Mouse (Mus musculus) liver, embryonic 13.5 days (tissue): Measurements from ENCODE around the gene Cwc27. TPM values are rescaled to one million over a fixed set of nuclear protein-coding genes. Genes with fewer than 3 reads are reported as not detected.
A peak's percentile ranks its signal among the peaks of the same experiment; 100 is the strongest.

Source experiments
- ATAC-seq: fragments of 200-750 bp; cut with Nextera tagmentation; 2 replicates; pipeline ENCODE4 v1.8.0; 2017; ENCODE audit warnings: low read depth, mild to moderate bottlenecking, moderate number of reproducible peaks, moderate library complexity
- DNase-seq: peaks from one replicate; pipeline ENCODE4 v3.0.0; 2022
- H3K27ac ChIP-seq: fragments of 300-500 bp; sonication (generic); 2 replicates; pipeline ENCODE4 v1.5.1; 2015; ENCODE audit warnings: moderate library complexity, mild to moderate bottlenecking, inconsistent platforms
- H3K27me3 ChIP-seq: fragments of 300-500 bp; sonication (generic); 2 replicates; pipeline ENCODE4 v1.6.1; 2015; ENCODE audit warnings: mild to moderate bottlenecking, inconsistent platforms
- H3K36me3 ChIP-seq: fragments of 300-500 bp; sonication (generic); 2 replicates; pipeline ENCODE4 v1.6.1; 2015; ENCODE audit warnings: mild to moderate bottlenecking, inconsistent platforms
- H3K4me1 ChIP-seq: fragments of 300-500 bp; sonication (generic); replicated peaks from 2 replicates; pipeline ENCODE4 v1.6.1; 2015; ENCODE audit warnings: inconsistent platforms
- H3K4me2 ChIP-seq: fragments of 300-500 bp; sonication (generic); 2 replicates; pipeline ENCODE4 v1.6.1; 2015; ENCODE audit warnings: inconsistent platforms, mild to moderate bottlenecking, moderate library complexity
- H3K4me3 ChIP-seq: fragments of 300-500 bp; sonication (generic); replicated peaks from 2 replicates; pipeline ENCODE4 v1.5.1; 2015; ENCODE audit warnings: mild to moderate bottlenecking, inconsistent platforms
- H3K9ac ChIP-seq: fragments of 300-500 bp; sonication (generic); 2 replicates; pipeline ENCODE4 v1.6.1; 2015; ENCODE audit warnings: mild to moderate bottlenecking, inconsistent platforms
- H3K9me3 ChIP-seq: fragments of 300-500 bp; sonication (generic); replicated peaks from 2 replicates; pipeline ENCODE4 v1.6.1; 2016; ENCODE audit warnings: inconsistent platforms
- WGBS: fragments of 180-500 bp; shearing (Covaris S2); methylation state at CpG from one replicate; pipeline ENCODE4 v1.1.7; 2015; ENCODE audit not compliant: insufficient replicate concordance; 5-methylcytosine and 5-hydroxymethylcytosine counted together
- polyA plus RNA-seq: library from polyadenylated mRNA; unstranded; fragments of >200 nt; fragmentation: Nextera tagmentation; extraction: Ambion mirVana; gene quantifications from 2 replicates; pipeline ENCODE4 v1.2.1, GENCODE M21; 2015

Cwc27 gene
- polyA plus RNA-seq, 1 experiment from 2014 or later = 12.4 TPM

GRCm38 (mm10) chr13:104684361-104685011 is 132.5 kb downstream of the Cwc27 start:
- Histone ChIP-seq H3K4me3 (no peak overlapping the region), H3K4me2 (no peak overlapping the region), H3K36me3 (no peaks in the 10 kb centered on the region), H3K27ac (no peak overlapping the region), H3K27me3 (no peaks in the 10 kb centered on the region), H3K9me3 (no peaks in the 10 kb centered on the region), H3K9ac (no peak overlapping the region), H3K4me1 (peaks cover 20% of the 10 kb centered on the region)
- ATAC-seq = peak; percentile 43; the same call in 1 of the 2 replicates
- 67% methylated on average over 6 of the region's 6 CpGs for WGBS
- no peak for DNase-seq

GRCm38 (mm10) chr13:104681212-104681611 is 135.7 kb downstream of the Cwc27 start:
- DNase-seq = no peak
- WGBS = 64% methylated on average over 1 of the region's 1 CpGs
- peaks cover under 1% of the 10 kb centered on the region; the same call in 1 of the 2 replicates for H3K36me3 ChIP-seq
- no peak overlapping the region for H3K4me3 ChIP-seq
- H3K4me2 ChIP-seq = no peak overlapping the region
- H3K9me3 ChIP-seq = no peaks in the 10 kb centered on the region
- H3K27ac ChIP-seq = no peak overlapping the region
- no peak for ATAC-seq
- H3K4me1 ChIP-seq = peaks cover 16% of the 10 kb centered on the region
- no peaks in the 10 kb centered on the region for H3K27me3 ChIP-seq
- no peak overlapping the region for H3K9ac ChIP-seq

GRCm38 (mm10) chr13:104661188-104661587 is 155.8 kb downstream of the Cwc27 start:
- Histone ChIP-seq H3K4me1 (no peaks in the 10 kb centered on the region), H3K36me3 (peaks cover 8% of the 10 kb centered on the region), H3K4me3 (no peak overlapping the region), H3K27ac (no peak overlapping the region), H3K27me3 (no peaks in the 10 kb centered on the region), H3K9ac (no peak overlapping the region), H3K9me3 (no peaks in the 10 kb centered on the region), H3K4me2 (no peak overlapping the region)
- DNase-seq (no peak), ATAC-seq (no peak)
- WGBS = 79% methylated on average over 9 of the region's 9 CpGs

DNA sequence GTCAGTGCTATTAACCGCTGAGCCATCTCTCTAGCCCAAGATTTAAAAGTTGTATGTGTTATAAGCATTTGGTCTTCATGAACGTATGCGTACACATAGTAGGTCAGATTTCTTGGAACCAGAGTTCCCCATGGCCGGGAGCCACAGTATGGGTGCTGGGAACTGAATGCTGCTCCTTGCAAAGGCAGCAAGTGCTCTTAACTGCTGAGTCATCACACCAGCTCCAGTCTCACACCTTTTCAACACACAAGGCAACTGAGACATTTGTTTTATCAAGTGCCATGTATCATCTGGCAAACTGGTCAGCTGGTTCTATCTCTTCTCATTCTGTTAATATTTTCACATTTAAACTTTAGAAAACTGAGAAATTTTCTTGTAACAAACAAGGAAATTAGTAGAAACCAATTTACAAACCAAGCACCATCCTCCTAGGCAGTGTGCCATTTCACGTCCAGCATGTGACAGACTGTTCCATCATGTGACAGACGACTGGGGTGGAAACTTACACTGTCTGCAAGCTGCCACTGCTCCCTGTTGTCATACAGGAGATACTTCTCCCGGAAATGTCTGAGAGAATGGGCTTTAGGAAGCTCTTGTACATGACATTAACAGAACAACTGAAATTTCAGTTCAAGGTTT is 156.8 kb downstream of the Cwc27 start:
- ATAC-seq (no peak), DNase-seq (no peak)
- Histone ChIP-seq H3K4me2 (no peak overlapping the region), H3K9ac (no peak overlapping the region), H3K9me3 (no peaks in the 10 kb centered on the region), H3K36me3 (peaks cover 8% of the 10 kb centered on the region), H3K27ac (no peak overlapping the region), H3K4me1 (no peaks in the 10 kb centered on the region), H3K27me3 (no peaks in the 10 kb centered on the region), H3K4me3 (no peak overlapping the region)
- WGBS = 79% methylated on average over 7 of the region's 7 CpGs

- WGBS = 83% methylated on average over 5 of the region's 5 CpGs
- Histone ChIP-seq H3K9me3 (no peaks in the 10 kb centered on the region), H3K4me3 (no peak overlapping the region), H3K36me3 (peaks cover 8% of the 10 kb centered on the region), H3K27ac (no peak overlapping the region), H3K4me1 (no peaks in the 10 kb centered on the region), H3K9ac (no peak overlapping the region), H3K27me3 (no peaks in the 10 kb centered on the region), H3K4me2 (no peak overlapping the region)
- DNase-seq (no peak), ATAC-seq (no peak)
Observed at GRCm38 (mm10) chr13:104656666-104657272, 160.2 kb downstream of the Cwc27 start.

DNA sequence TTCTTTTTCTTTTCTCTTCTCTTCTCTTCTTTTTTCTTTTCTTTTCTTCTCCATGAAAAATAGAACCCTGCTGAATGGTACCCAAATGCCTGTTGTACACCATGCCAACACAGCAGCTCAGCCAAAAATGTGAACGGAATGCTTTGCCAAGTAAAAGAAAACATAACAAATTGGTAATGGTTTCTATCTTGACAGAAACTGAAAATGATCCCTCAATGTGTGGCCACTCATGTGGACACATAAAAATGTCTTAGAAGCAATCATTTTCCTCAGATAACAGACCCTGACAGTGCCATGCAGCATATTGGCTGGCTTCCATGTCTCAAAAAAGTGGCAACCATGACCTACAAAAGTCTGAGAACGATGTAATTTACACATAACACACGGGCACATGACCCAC is 161.8 kb downstream of the Cwc27 start:
- Histone ChIP-seq H3K36me3 (no peaks in the 10 kb centered on the region), H3K9me3 (no peaks in the 10 kb centered on the region), H3K9ac (no peak overlapping the region), H3K4me2 (no peak overlapping the region), H3K27ac (no peak overlapping the region), H3K4me3 (no peak overlapping the region), H3K27me3 (no peaks in the 10 kb centered on the region), H3K4me1 (no peaks in the 10 kb centered on the region)
- DNase-seq (no peak), ATAC-seq (no peak)
- WGBS = 72% methylated on average over 3 of the region's 3 CpGs

DNA sequence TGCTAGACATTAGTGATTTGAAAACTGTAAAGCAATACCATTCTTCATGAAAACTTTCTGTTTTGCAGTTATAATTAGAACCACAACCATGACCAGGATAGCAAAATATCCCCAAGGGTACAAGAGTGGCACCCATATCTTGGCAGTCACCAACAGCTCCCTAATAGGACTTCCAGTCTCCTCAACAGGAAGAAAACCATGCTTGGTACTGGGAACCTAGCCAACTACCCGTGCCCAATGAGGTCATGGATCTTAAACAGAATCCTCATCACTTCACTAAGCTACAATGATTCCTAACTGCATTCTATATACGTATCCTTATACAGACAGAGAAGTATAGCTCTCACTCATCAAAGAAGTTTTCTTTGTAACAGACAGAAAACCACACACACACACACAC is 165.2 kb downstream of the Cwc27 start:
- ATAC-seq (no peak), DNase-seq (no peak)
- 67% methylated on average over 2 of the region's 2 CpGs for WGBS
- no peaks in the 10 kb centered on the region for H3K4me1 ChIP-seq
- H3K27ac ChIP-seq = no peak overlapping the region
- no peak overlapping the region for H3K4me3 ChIP-seq
- H3K9me3 ChIP-seq = no peaks in the 10 kb centered on the region
- no peaks in the 10 kb centered on the region for H3K36me3 ChIP-seq
- no peak overlapping the region for H3K4me2 ChIP-seq
- H3K9ac ChIP-seq = no peak overlapping the region
- H3K27me3 ChIP-seq = no peaks in the 10 kb centered on the region

DNA sequence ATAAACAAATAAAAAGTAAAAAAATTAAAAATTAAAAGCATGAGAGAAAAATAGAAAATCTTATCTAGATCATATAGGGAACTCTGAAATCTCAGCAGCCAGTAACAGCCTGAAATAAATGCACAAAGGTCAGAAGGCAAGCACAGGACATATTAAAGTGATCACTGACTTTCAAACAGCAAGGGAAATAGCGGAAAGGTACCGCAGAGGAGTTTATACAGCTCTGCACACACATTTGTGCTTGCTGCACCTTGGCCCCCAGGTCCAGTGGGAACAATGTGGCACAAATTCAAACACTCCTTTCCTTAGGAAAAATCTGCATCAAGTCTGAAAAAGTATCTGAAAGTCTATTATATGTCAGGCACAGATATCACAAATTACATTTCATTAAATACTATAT is 166.3 kb downstream of the Cwc27 start:
- no peaks in the 10 kb centered on the region for H3K9me3 ChIP-seq
- no peak for ATAC-seq
- H3K4me2 ChIP-seq = no peak overlapping the region
- no peak for DNase-seq
- H3K4me1 ChIP-seq = no peaks in the 10 kb centered on the region
- H3K27ac ChIP-seq = no peak overlapping the region
- no peaks in the 10 kb centered on the region for H3K27me3 ChIP-seq
- no peak overlapping the region for H3K9ac ChIP-seq
- 75% methylated on average over 2 of the region's 2 CpGs for WGBS
- H3K36me3 ChIP-seq = no peaks in the 10 kb centered on the region
- no peak overlapping the region for H3K4me3 ChIP-seq

DNA sequence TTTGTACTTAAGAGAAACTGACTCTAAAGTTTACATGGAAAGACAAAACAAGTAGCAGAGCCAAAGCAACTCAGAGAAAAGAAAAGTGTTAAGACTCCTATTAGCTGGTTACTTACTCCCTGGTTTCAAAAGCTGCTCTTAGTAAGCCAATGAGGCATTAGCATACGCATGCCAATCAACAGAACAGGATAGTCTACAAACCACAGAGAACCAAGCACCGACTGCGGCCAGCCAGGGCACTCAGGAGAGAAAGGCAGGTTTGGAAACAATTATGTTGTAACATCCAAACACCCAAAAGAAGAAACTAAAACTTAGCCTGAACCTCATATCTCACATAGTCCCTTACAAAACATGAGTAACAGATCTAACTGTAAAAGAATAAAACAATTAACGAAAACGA is 166.8 kb downstream of the Cwc27 start:
- no peaks in the 10 kb centered on the region for H3K9me3 ChIP-seq
- H3K4me1 ChIP-seq = no peaks in the 10 kb centered on the region
- no peak overlapping the region for H3K4me2 ChIP-seq
- ATAC-seq (no peak), DNase-seq (no peak)
- 62% methylated on average over 5 of the region's 5 CpGs for WGBS
- no peak overlapping the region for H3K27ac ChIP-seq
- H3K36me3 ChIP-seq = no peaks in the 10 kb centered on the region
- no peak overlapping the region for H3K4me3 ChIP-seq
- no peak overlapping the region for H3K9ac ChIP-seq
- no peaks in the 10 kb centered on the region for H3K27me3 ChIP-seq

GRCm38 (mm10) chr13:104645778-104646425 is 171.0 kb downstream of the Cwc27 start:
- DNase-seq (no peak), ATAC-seq (no peak)
- Histone ChIP-seq H3K4me3 (no peak overlapping the region), H3K36me3 (no peaks in the 10 kb centered on the region), H3K27me3 (no peaks in the 10 kb centered on the region), H3K4me1 (peaks cover 5% of the 10 kb centered on the region; the same call in 1 of the 2 replicates), H3K9me3 (no peaks in the 10 kb centered on the region), H3K9ac (no peak overlapping the region), H3K4me2 (no peak overlapping the region), H3K27ac (no peak overlapping the region)
- WGBS = 79% methylated on average over 6 of the region's 6 CpGs

- Histone ChIP-seq H3K9ac (no peak overlapping the region), H3K4me3 (no peak overlapping the region), H3K4me2 (no peak overlapping the region), H3K27ac (no peak overlapping the region), H3K36me3 (no peaks in the 10 kb centered on the region), H3K4me1 (peaks cover 9% of the 10 kb centered on the region), H3K27me3 (no peaks in the 10 kb centered on the region), H3K9me3 (no peaks in the 10 kb centered on the region)
- ATAC-seq = no peak
- no peak for DNase-seq
- WGBS = 63% methylated on average over 1 of the region's 1 CpGs
Observed at GRCm38 (mm10) chr13:104644185-104644584, 172.8 kb downstream of the Cwc27 start.
